Mouse (Mus musculus) midbrain, embryonic 12.5 days (tissue): ENCODE measurements around the gene Gm12169. TPM values are rescaled to one million over a fixed set of nuclear protein-coding genes. Genes with fewer than 3 reads are reported as not detected.
"Not testable (repeated sequence)": the region's sequence is repeated elsewhere in the genome, so short reads cannot be mapped to it uniquely, and the experiment has no call there.

Experiments
- ATAC-seq: fragments of 200-750 bp; cut with Nextera tagmentation; 2 replicates; pipeline ENCODE4 v1.8.0; 2017; ENCODE audit warnings: low read depth, moderate TSS enrichment, moderate library complexity; ENCODE audit not compliant: low FRiP score
- H3K27ac ChIP-seq: fragments of 300-500 bp; sonication (generic); replicated peaks from 2 replicates; pipeline ENCODE4 v1.5.1; 2016; ENCODE audit warnings: mild to moderate bottlenecking
- H3K27me3 ChIP-seq: fragments of 300-500 bp; sonication (generic); 2 replicates; pipeline ENCODE4 v1.6.1; 2016; ENCODE audit warnings: mild to moderate bottlenecking
- H3K36me3 ChIP-seq: fragments of 300-500 bp; sonication (generic); 2 replicates; pipeline ENCODE4 v1.6.1; 2016
- H3K4me1 ChIP-seq: fragments of 300-500 bp; sonication (generic); 2 replicates; pipeline ENCODE4 v1.6.1; 2016
- H3K4me2 ChIP-seq: fragments of 300-500 bp; sonication (generic); replicated peaks from 2 replicates; pipeline ENCODE4 v1.6.1; 2016; ENCODE audit warnings: mild to moderate bottlenecking, moderate library complexity
- H3K4me3 ChIP-seq: fragments of 300-500 bp; sonication (generic); 2 replicates; pipeline ENCODE4 v1.5.1; 2016; ENCODE audit warnings: mild to moderate bottlenecking
- H3K9ac ChIP-seq: fragments of 300-500 bp; sonication (generic); replicated peaks from 2 replicates; pipeline ENCODE4 v1.6.1; 2016; ENCODE audit warnings: mild to moderate bottlenecking, moderate library complexity
- H3K9me3 ChIP-seq: fragments of 300-500 bp; sonication (generic); 2 replicates; pipeline ENCODE4 v1.6.1; 2016; ENCODE audit warnings: mild to moderate bottlenecking
- WGBS: fragments of 180-500 bp; shearing (Covaris S2); methylation state at CpG from one replicate; pipeline ENCODE4 v1.1.7; 2016; 5-methylcytosine and 5-hydroxymethylcytosine counted together
- polyA plus RNA-seq: library from polyadenylated mRNA; unstranded; fragments of >200 nt; fragmentation: Nextera tagmentation; extraction: Ambion mirVana; gene quantifications from 2 replicates; pipeline ENCODE4 v1.2.1, GENCODE M21; 2016

Gm12169 gene
- not detected in 2 replicates for polyA plus RNA-seq

- Histone ChIP-seq H3K9ac (no peak within 1 kb of the TSS), H3K4me1 (no peaks in the 10 kb centered on the region), H3K27ac (no peak within 1 kb of the TSS), H3K36me3 (no peaks in the 10 kb centered on the region), H3K4me2 (no peak within 1 kb of the TSS), H3K9me3 (no peaks in the 10 kb centered on the region), H3K27me3 (no peaks in the 10 kb centered on the region), H3K4me3 (no peak within 1 kb of the TSS)
- no peak for ATAC-seq
- WGBS = 91% methylated on average over 2 of the region's 2 CpGs
These were observed at the start of gene Gm12169 for GRCm38 (mm10) chr11:46523912-46524311. Gene Gm12169 (plus strand): TSS chr11:46524212.

- Histone ChIP-seq H3K9me3 (no peaks in the 10 kb centered on the region), H3K27me3 (no peaks in the 10 kb centered on the region), H3K4me3 (no peak overlapping the region), H3K4me1 (no peaks in the 10 kb centered on the region), H3K36me3 (no peaks in the 10 kb centered on the region), H3K4me2 (no peak overlapping the region), H3K27ac (no peak overlapping the region), H3K9ac (no peak overlapping the region)
- 98% methylated on average over 4 of the region's 4 CpGs for WGBS
- ATAC-seq = no peak
These were observed 49.8 kb upstream of the Gm12169 start for GRCm38 (mm10) chr11:46474220-46474619.

DNA sequence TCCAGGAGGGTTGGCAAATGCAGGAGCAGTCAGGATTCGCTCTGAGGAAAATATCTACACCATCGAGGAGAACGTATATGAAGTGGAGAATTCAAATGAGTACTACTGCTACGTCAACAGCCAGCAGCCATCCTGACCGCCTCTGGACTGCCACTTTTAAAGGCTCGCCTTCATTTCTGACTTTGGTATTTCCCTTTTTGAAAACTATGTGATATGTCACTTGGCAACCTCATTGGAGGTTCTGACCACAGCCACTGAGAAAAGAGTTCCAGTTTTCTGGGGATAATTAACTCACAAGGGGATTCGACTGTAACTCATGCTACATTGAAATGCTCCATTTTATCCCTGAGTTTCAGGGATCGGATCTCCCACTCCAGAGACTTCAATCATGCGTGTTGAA lies 44.7 kb upstream of the Gm12169 start:
- 90% methylated on average over 9 of the region's 9 CpGs for WGBS
- Histone ChIP-seq H3K9ac (no peak overlapping the region), H3K27me3 (no peaks in the 10 kb centered on the region), H3K9me3 (no peaks in the 10 kb centered on the region), H3K4me2 (no peak overlapping the region), H3K4me3 (no peak overlapping the region), H3K36me3 (no peaks in the 10 kb centered on the region), H3K4me1 (no peaks in the 10 kb centered on the region), H3K27ac (no peak overlapping the region)
- no peak for ATAC-seq

DNA sequence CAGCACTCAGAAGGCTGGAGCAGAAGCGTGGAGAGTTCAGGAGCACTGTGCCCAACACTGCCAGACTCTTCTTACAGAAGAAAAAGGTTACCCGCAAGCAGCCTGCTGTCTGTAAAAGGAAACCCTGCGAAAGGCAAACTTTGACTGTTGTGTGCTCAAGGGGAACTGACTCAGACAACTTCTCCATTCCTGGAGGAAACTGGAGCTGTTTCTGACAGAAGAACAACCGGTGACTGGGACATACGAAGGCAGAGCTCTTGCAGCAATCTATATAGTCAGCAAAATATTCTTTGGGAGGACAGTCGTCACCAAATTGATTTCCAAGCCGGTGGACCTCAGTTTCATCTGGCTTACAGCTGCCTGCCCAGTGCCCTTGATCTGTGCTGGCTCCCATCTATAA lies 43.5 kb upstream of the Gm12169 start:
- Histone ChIP-seq H3K4me1 (no peaks in the 10 kb centered on the region), H3K36me3 (no peaks in the 10 kb centered on the region), H3K9me3 (no peaks in the 10 kb centered on the region), H3K9ac (no peak overlapping the region), H3K27me3 (no peaks in the 10 kb centered on the region), H3K4me3 (no peak overlapping the region), H3K4me2 (no peak overlapping the region), H3K27ac (no peak overlapping the region)
- 83% methylated on average over 7 of the region's 7 CpGs for WGBS
- ATAC-seq = no peak

DNA sequence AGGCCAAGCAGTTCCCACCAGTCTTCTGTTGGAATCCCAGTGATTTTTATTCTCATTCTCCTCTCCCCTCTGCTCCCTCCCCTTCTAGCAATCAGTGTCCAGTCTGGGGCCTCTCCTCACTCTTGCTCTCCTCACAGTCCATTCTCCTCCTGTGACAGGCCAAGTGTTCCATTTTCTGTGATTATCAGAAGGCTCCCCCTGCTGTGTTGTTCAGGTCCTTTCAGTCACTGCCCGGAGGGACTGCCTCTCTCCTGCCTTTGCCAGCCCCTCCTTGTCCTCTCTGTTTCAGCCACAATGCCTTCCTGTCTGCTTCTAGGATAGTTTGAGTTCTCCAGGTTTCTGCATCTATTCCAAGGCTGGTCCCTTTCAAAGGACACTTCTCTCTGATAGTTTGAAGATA lies 35.8 kb upstream of the Gm12169 start:
- Histone ChIP-seq H3K9ac (no peak overlapping the region), H3K27ac (no peak overlapping the region), H3K27me3 (no peaks in the 10 kb centered on the region), H3K36me3 (no peaks in the 10 kb centered on the region), H3K4me2 (no peak overlapping the region), H3K4me3 (no peak overlapping the region), H3K9me3 (no peaks in the 10 kb centered on the region), H3K4me1 (no peaks in the 10 kb centered on the region)
- 9% methylated on average over 1 of the region's 1 CpGs for WGBS
- no peak for ATAC-seq

- no peak for ATAC-seq
These were observed 35.4 kb upstream of the Gm12169 start for GRCm38 (mm10) chr11:46488650-46489049.

GRCm38 (mm10) chr11:46507146-46507545 lies 16.9 kb upstream of the Gm12169 start:
- H3K4me3 ChIP-seq = no peak overlapping the region
- H3K9ac ChIP-seq = no peak overlapping the region
- no peaks in the 10 kb centered on the region for H3K27me3 ChIP-seq
- ATAC-seq = no peak
- no peaks in the 10 kb centered on the region; the same call in 1 of the 2 replicates for H3K4me1 ChIP-seq
- no peaks in the 10 kb centered on the region for H3K9me3 ChIP-seq
- H3K4me2 ChIP-seq = no peak overlapping the region
- 86% methylated on average over 3 of the region's 3 CpGs for WGBS
- H3K36me3 ChIP-seq = no peaks in the 10 kb centered on the region
- H3K27ac ChIP-seq = no peak overlapping the region

More at GRCm38 (mm10) chr11:46488650-46489049, 35.4 kb upstream of the Gm12169 start:
- 92% methylated on average over 2 of the region's 2 CpGs for WGBS
- no peaks in the 10 kb centered on the region for H3K9me3 ChIP-seq
- no peaks in the 10 kb centered on the region for H3K4me1 ChIP-seq
- no peak overlapping the region for H3K9ac ChIP-seq
- no peak overlapping the region for H3K4me2 ChIP-seq
- H3K27me3 ChIP-seq = no peaks in the 10 kb centered on the region
- H3K36me3 ChIP-seq = no peaks in the 10 kb centered on the region
- no peak overlapping the region for H3K27ac ChIP-seq
- H3K4me3 ChIP-seq = no peak overlapping the region

DNA sequence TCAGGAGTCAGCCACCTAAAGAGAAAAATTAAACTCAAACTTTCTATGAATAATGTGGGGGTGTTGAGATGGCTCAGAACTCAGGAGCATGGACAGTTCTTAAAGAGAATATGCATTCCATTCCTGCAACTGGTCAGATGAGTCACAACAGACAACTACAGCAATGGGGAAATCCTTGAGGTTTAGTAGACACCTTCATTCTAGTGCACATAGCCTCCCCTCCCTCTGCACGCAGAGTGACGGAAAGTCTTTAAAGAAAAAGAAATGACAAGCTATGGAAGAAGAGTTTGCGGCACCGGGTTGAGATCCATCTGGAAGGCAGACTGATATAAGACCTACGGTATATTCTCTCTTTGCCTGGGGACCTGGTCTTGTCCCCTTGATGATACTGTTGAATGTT lies 14.1 kb upstream of the Gm12169 start:
- no peaks in the 10 kb centered on the region for H3K36me3 ChIP-seq
- H3K27me3 ChIP-seq = no peaks in the 10 kb centered on the region
- H3K9ac ChIP-seq = no peak overlapping the region
- no peak for ATAC-seq
- H3K4me1 ChIP-seq = no peaks in the 10 kb centered on the region; the same call in 1 of the 2 replicates
- no peak overlapping the region for H3K4me3 ChIP-seq
- no peak overlapping the region for H3K4me2 ChIP-seq
- H3K9me3 ChIP-seq = no peaks in the 10 kb centered on the region
- 91% methylated on average over 5 of the region's 5 CpGs for WGBS
- H3K27ac ChIP-seq = no peak overlapping the region

GRCm38 (mm10) chr11:46521341-46521740 lies 2.7 kb upstream of the Gm12169 start:
- WGBS = 85% methylated on average over 5 of the region's 5 CpGs
- ATAC-seq = not testable (repeated sequence)

GRCm38 (mm10) chr11:46522719-46523118 lies 1.3 kb upstream of the Gm12169 start:
- WGBS = 72% methylated on average over 3 of the region's 3 CpGs
- no peak for ATAC-seq

More at GRCm38 (mm10) chr11:46521341-46521740, 2.7 kb upstream of the Gm12169 start:
- H3K36me3 ChIP-seq, H3K4me3 ChIP-seq, H3K9ac ChIP-seq, H3K27me3 ChIP-seq, H3K27ac ChIP-seq, H3K9me3 ChIP-seq, H3K4me1 ChIP-seq, H3K4me2 ChIP-seq: not testable (repeated sequence)

GRCm38 (mm10) chr11:46530149-46530548 lies 6.1 kb downstream of the Gm12169 start:
- H3K4me1 ChIP-seq = no peaks in the 10 kb centered on the region
- no peak overlapping the region for H3K4me3 ChIP-seq
- no peak overlapping the region for H3K9ac ChIP-seq
- H3K4me2 ChIP-seq = no peak overlapping the region
- ATAC-seq = no peak
- no peaks in the 10 kb centered on the region for H3K9me3 ChIP-seq
- no peaks in the 10 kb centered on the region for H3K36me3 ChIP-seq
- WGBS = 73% methylated on average over 4 of the region's 4 CpGs
- H3K27ac ChIP-seq = no peak overlapping the region
- H3K27me3 ChIP-seq = no peaks in the 10 kb centered on the region

More at GRCm38 (mm10) chr11:46522719-46523118, 1.3 kb upstream of the Gm12169 start:
- no peaks in the 10 kb centered on the region for H3K27me3 ChIP-seq
- H3K27ac ChIP-seq = no peak overlapping the region
- H3K4me3 ChIP-seq = no peak overlapping the region
- H3K4me2 ChIP-seq = no peak overlapping the region
- no peaks in the 10 kb centered on the region for H3K36me3 ChIP-seq
- H3K4me1 ChIP-seq = no peaks in the 10 kb centered on the region
- no peaks in the 10 kb centered on the region for H3K9me3 ChIP-seq
- no peak overlapping the region for H3K9ac ChIP-seq

DNA sequence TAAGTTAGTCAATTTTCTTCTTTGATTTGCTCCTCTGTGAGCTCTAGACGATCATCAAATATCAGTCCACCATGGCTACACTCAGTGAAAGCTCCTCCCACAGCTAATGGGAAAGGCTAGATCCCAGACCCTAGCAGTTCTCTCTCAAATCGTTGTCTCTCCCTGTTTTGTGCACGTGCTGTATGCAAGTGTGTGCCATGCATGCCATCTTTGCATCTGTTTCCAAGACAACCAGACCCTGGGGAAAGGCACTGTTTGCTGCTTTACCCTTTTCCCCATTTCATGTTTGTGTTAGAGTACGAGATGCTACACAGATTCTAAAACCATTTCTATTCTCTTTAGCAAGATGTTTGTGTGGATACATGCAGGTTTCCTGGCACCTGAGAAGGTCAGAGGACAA lies 13.0 kb downstream of the Gm12169 start:
- no peak overlapping the region for H3K9ac ChIP-seq
- WGBS = 76% methylated on average over 4 of the region's 4 CpGs
- H3K36me3 ChIP-seq = no peaks in the 10 kb centered on the region
- no peak overlapping the region for H3K4me3 ChIP-seq
- H3K4me1 ChIP-seq = no peaks in the 10 kb centered on the region
- no peak overlapping the region for H3K27ac ChIP-seq
- no peaks in the 10 kb centered on the region for H3K27me3 ChIP-seq
- H3K9me3 ChIP-seq = no peaks in the 10 kb centered on the region
- ATAC-seq = no peak
- H3K4me2 ChIP-seq = no peak overlapping the region

GRCm38 (mm10) chr11:46543530-46543929 lies 19.5 kb downstream of the Gm12169 start:
- Histone ChIP-seq H3K9ac (no peak overlapping the region), H3K27ac (no peak overlapping the region), H3K4me3 (no peak overlapping the region), H3K4me1 (no peaks in the 10 kb centered on the region), H3K9me3 (no peaks in the 10 kb centered on the region), H3K36me3 (no peaks in the 10 kb centered on the region), H3K27me3 (no peaks in the 10 kb centered on the region), H3K4me2 (no peak overlapping the region)
- WGBS = 90% methylated on average over 2 of the region's 2 CpGs
- ATAC-seq = no peak
